Mouse (Mus musculus) cerebral cortex, adult 2 months (tissue): Measurements from ENCODE around the gene Prg4.

Source experiments
- WGBS: fragments of 180-500 bp; shearing (Covaris S2); methylation state at CpG from one replicate; pipeline ENCODE4 v1.1.7; 2018; 5-methylcytosine and 5-hydroxymethylcytosine counted together

Gene Prg4

DNA sequence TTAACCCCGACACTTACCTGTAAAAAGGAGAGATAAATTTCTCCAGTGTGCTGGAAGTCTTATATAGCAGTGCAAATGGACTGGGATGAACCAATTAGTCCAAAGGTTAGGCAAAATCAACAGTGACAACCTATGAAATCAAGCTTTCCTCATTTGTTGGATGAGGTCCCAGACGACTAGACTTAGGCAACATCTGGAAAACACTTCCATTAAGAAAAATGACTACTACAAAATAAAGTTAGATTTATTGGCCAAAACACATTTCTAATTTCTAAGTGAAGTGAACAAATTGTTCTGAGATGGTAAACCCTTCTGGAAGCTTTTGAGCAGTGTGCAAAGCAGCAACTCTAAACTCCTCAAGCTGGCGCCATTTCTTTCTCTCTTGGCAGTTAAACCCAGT lies at the start of gene Prg4:
TSS of gene Prg4 (minus strand) at position 34 of the 400 bp plus-strand sequence.
- 88% methylated on average over 3 of the region's 3 CpGs for WGBS

DNA sequence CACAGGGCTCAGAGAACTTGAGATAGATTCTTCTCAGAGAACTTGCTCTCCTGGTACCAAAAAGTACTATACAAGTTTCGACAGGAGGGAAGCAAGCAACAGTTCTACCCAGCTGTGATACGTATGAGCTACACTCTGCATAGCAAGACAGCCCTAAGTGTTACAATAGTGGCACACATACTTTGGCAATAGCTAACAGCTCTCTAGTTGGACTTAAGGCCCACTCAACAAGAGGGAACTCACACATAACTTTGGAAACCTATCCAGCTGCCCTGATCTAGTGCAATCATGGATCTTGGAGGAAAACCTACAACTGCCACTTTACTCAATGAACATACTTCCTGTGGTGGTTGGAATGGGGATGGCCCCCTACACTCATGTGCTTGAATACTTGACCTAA lies 47.1 kb upstream of the Prg4 start:
- WGBS = 98% methylated on average over 2 of the region's 2 CpGs

DNA sequence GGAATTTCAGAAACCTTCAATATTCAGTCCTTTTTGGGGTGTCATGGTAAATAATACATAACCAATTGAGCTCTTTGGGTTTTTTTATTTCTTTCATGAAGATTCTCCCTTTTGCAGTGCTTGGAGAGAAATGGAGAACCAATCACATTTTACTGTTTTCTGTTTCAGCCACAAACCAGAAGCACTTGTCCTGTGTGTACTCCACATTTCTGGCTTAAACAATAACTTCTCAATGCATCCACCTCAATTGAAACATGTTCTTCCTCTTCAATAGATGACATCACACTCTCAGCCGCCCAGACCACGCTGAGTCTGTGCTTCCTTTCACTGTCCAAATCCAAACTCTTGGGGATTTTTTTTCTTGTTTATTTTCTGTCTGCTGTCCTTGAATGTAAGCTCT lies 39.8 kb upstream of the Prg4 start:
- 46% methylated on average over 2 of the region's 2 CpGs for WGBS

DNA sequence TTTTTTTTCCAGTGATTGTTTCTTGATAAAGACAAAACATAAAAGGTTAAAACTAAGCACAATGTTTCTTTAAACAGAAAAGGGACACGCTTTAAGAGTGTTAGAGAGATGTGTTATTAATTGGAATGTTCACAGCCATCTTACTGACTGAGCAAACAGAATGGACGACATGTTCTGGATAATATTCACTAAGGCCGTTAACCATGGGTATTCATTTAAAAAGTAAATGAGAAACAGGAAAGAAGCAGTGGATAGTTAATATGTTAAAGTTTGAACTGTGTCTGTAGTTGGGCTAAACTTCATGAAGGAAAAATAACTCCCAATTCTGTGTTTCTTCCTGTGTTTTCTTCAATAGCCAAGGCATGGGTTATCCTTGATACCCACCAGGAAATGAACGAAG lies 37.4 kb upstream of the Prg4 start:
- 77% methylated on average over 4 of the region's 4 CpGs for WGBS

DNA sequence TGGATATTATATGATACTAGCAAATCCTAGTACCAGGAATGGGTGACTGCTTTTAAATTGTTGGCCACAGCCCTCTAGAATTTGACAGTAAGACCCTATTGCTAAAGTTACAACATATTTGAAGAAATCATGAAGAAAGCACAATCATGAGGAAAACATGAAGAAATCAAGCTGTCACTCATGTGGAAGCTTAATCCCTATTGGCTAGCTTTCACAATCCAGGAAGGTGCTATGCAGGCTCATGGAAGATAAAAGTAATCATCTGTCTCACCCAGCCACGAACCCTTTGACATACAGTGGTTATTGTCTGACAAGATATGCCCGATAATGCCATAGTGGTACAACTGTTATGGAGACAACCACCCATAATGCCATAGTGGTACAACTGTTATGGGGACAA lies 32.2 kb upstream of the Prg4 start:
- 90% methylated on average over 2 of the region's 2 CpGs for WGBS

DNA sequence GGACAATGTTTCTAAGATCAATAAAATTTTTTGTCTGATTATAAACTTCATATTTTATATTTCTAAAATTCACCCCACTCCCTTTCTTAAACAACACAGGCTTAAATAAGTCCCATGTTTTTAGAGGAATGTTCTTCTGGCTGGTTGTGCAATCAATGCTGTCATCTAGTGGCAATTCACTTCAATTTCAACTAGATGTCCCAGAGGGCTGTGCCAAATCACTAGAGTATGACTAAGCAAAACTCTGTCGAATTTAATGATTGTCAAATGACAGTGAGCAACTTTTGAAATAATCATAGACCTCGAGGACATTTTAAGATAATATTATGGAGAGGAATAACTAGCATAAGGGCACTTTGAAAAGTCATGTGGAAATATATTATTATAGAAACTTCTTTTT lies 31.7 kb upstream of the Prg4 start:
- WGBS = 40% methylated on average over 2 of the region's 2 CpGs

DNA sequence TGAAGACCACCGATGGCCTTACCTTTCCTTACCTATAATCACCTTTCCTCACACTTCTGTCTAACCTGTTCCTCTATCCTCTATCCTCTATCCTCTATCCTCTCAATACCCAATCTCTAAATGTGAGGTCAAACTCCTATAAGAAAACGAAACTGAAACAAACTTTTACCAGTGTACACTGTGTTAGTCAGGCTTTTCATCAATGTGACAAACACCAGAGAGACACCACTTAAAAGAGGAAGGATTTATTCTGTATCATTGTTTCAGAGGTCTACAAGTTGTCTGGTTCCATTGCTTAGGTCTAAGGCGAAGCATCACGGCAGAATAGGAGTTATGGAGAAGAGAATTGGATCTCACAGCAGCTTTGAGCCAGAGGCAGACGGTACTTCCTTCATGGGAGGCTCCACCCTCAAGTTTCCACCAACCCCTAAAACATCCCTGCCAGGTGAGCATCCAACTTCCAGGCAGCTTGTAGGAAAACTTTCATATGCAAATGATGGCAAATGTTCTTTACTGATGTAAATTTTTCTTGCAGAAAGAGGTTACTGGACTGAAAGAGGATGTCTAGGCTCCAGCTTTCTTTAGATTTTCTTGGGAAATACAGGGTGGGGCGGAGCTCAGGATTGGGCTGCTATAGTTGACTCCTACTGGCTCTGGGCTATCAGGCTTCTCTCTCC lies 30.8 kb upstream of the Prg4 start:
- 86% methylated on average over 6 of the region's 6 CpGs for WGBS

DNA sequence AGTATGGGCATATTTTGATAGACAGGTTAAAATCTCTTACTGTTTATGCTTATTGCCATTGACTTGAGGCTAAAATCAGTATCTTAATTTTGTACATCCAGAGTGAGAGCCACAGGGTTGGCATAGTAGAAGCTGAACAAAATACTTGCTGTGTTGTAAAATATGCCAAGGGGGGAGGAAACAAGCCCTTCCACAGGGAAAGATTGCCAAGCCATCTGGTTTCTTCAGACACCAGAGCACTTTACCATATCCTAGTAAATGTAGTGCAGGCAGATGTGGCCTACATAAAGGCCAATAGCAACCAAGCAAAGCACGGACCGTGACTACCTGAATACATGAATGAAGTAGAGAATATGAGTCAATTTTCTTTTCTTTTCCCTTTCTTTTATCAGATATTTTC lies 23.2 kb upstream of the Prg4 start:
- 44% methylated on average over 2 of the region's 2 CpGs for WGBS

DNA sequence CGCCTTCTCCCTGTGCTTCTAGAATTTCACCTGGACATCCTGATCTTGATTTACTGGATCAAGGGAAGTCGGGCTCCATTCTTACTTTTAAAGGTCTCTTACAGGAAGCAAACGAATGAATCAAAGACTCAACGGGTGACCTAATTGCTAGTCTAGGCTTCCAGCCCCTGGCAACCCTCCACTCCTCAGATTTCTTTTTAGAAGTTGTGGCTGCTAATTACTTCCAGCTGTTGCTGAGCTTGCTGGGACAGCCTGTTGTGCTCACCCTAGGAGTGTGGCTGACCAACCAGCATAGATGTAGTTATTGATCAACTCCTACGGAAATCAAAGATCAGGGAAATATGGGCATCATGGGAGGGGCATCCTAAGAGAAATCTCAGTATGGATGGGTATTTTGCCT lies 14.7 kb upstream of the Prg4 start:
- 64% methylated on average over 5 of the region's 5 CpGs for WGBS

DNA sequence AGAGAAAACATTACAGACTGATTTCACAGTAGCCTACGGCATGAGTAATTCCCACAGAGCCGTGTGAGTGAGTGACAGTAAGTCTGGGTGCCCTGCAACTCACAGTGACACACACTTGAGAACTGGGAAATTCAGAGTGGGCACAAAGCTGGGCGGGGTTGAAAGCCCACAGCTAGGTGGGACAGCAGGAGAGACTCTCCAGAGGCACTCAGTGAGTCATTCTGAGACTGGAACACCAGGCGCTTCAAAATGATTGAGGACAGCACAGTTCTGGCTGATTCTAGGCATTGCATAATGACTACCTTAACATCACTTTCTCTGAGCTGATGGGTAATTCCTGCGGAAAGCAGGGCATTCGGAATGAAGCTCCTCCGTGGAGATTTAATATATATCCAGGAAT lies 6.6 kb upstream of the Prg4 start:
- 74% methylated on average over 7 of the region's 7 CpGs for WGBS

DNA sequence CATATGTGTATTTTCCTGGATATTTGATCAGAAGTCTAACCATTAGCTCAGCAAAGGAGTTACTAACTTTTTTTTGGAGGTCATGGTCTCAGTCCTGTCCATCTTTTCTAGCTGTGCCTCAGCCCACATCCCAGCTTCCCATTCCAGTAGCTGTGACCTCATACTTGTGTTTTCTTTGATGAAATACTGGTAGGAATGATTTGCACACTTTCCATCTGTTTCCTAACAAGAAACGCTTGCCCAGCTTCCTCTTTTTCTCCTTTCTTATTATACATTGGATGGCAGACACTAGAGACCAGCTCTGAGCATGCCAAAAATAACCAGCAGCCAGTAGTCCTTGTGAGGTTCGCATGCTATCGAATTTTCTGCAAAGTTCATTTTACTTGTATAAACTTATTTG lies 4.0 kb upstream of the Prg4 start:
- 47% methylated on average over 3 of the region's 3 CpGs for WGBS

DNA sequence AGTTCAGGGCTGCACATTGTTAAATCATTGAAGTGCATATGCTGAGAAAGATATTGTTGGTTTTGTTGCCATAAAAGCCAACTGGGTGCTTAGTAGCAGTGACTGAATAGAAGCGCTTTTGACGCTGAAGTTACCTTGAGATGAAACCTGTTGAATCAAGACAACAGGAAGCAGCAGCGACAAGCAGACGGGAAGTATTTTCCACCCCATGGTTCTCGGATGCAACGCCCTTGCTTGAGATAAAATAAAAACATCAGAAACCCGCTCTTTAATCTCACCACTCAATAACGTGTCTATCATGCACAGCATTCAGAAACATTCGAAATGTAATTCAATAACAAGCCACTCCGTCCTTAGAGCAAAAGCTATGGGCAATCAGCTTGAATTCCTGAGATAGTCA lies 601 bp downstream of the Prg4 start:
- 85% methylated on average over 10 of the region's 10 CpGs for WGBS

DNA sequence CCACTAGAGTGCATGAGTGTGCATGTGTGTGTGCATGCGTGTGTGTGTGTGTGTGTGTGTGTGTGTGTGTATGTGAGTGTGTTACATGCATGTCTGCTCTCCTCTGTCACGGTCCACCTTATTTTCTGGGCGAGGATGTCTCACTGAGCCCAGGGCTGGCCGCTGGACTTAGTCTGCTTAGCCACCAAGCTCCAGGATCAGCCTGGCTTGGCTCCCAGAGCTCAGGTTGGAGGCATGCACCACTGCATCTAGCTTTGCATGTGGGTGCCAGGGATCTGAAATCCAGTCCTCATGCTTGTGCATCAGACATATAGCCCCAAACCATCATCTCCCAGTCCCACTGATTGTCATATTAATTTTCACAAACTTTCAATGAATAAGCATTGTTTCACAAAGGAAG lies 2.3 kb downstream of the Prg4 start:
- WGBS = 88% methylated on average over 4 of the region's 4 CpGs

DNA sequence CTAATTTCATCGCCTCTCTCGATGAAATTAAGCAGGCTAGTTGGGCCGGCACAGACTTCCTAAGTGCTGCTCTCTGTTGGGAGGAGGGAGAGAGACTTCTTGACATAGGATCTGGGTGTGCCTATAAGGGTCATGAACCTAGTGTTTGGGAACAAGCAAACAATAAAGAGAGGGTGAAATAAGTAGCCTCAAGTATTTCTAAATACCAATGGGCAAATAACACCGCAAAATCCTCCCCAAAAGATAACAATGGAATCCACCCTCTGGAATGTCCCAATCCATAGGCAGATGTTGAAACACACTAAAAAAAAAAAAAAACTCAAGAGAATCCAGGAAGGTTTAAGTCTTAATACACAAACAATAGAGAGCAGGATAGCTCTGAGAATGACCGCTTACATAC lies 2.9 kb downstream of the Prg4 start:
- 85% methylated on average over 5 of the region's 5 CpGs for WGBS

DNA sequence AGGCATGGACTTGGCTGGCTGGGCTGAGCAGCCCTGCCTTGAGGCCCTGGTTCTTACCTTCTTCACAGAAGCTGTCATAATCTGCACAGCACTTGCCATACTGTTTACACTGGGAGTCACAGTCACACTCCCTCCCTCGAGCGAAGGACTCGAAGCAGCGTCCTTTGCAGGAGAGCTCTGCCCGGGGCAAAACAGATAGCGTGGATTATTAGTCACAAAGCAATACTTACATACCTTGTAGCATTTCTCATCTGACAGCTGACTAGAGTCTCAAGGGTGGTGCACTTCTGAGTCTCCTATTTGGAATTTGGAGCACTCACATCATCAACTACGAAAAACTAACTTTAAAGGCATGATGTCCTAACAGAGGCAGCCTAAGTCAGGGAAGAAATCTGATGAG lies 5.4 kb downstream of the Prg4 start:
- WGBS = 78% methylated on average over 7 of the region's 7 CpGs

DNA sequence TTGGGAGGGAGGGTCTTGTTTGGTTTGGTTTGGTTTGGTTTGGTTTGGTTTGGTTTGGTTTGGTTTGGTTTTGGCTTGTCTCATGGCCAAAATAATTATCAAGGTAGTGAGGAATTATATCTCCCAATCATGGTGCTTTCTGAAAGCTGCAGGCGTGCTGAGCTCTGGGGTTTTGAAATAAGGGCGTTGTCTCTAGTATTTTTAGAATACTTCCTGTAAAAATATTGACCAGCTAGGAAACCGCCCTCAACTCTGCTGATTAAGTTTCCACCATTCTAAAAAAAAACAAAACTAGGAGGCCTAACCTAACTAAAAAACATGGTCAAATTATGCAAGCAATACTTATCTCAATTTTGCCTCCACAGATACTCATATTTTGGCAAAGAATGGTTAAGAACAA lies 6.4 kb downstream of the Prg4 start:
- 76% methylated on average over 3 of the region's 3 CpGs for WGBS

DNA sequence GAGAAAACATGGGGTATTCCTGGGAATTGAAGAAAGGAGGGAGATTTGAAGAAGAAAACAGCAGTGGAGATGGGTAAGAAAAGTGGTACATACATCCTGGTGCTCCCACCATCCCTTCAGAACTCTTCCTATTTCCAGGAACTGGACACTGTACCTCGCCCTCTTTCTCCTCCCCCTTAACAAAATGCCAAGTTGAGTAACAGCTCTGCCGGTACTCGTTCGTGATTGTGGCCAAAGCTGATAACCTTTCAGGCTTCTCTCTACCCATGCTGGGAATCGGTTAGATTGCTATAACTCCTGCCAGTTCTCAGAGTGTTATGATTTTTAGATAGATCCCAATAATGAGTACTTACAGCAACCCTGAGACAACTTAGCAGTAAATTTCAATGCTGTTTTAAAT lies 7.0 kb downstream of the Prg4 start:
- 90% methylated on average over 5 of the region's 5 CpGs for WGBS

DNA sequence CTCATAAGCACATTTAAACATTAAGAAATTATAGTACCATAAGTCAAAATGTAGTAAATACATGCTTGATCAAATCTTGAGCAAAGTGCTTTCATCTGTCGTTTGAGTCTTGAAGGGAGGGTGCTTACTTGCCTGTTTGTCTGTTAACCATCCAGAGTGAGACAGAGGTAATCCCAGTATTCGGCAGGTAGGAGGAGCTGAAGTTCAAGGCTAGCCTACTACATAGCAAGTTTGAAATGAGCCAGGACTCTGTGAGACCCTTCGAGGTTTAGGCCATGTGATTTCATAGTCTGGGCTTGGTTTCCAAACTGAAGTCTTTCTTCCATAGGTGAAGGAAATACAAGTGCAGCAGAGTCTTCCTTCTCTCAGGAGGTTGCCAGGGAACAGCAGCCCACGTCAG lies 24.2 kb downstream of the Prg4 start:
- WGBS = 69% methylated on average over 4 of the region's 4 CpGs

DNA sequence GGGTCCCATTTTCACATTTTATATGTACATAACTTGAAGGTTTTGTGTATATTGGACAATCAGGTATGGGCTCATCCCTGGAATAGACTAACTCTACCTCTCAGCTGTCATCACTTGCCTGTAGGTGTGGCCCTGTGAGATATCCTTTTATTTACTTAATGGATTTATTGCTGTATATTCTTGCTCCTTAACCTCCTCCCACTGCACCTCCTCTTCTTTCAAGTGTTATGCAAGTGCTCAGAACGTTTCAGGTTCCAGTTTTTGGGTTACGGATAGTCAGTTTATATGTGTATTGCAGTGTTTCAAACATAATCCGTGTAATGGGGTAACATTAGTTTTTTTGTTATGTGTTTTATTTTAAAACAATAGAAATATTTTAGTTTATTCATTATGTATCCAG lies 27.3 kb downstream of the Prg4 start:
- WGBS = 85% methylated on average over 3 of the region's 3 CpGs

DNA sequence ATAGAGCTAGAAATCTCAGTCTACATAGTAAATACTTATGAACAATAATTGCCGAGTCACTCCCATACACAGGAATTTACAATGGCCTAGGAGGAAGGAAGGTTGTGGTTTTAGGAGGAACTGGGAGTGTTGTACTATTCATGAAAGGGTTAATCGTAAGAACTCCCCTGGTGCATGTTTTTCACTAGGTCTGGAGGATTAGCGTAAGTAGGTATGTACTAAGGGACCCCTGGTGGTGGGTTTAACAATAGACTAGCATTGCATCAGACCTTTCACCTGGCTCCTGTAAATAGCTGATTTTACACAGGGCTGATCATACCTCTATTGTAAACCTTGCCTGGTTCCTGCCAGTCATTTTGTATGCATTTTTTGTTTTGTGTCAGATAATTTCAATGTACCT lies 39.7 kb downstream of the Prg4 start:
- 48% methylated on average over 3 of the region's 3 CpGs for WGBS

DNA sequence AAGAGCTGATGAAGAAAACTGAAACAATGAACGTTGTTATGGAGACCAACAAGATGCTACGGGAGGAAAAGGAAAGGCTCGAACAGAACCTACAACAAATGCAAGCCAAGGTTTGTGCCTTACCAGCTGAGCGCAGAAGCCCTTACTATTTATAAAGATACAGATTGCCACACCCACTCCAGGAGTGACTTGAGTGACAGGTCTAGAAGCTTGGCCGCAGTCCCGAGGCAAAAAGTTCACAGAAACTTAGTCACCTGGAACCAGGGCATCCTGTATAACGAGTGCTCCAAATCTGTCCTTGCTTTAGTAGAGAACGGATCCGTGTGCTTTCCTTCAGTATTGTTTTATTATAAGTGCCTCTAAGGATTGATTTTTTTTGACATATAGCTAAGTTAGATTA lies 40.3 kb downstream of the Prg4 start:
- 72% methylated on average over 9 of the region's 9 CpGs for WGBS

DNA sequence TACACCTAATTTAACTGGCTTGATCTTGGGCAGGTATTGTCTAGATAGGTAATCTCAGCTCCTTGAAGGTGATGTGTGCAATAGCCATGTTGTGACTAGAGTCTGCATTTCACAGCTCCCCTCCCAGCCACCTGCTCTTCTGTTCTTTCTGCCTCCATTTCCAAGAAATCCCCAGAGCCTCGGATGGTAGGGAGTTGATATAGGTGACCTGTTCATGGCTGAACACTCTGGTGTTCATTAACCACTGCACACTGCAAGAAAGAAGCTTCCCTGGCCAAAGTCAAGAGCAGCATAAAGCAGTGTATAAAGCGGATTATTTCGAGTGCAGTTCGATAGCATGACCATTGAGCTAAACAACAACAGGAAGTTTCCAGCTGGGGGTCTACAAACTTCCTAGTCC lies 47.5 kb downstream of the Prg4 start:
- WGBS = 81% methylated on average over 4 of the region's 4 CpGs

DNA sequence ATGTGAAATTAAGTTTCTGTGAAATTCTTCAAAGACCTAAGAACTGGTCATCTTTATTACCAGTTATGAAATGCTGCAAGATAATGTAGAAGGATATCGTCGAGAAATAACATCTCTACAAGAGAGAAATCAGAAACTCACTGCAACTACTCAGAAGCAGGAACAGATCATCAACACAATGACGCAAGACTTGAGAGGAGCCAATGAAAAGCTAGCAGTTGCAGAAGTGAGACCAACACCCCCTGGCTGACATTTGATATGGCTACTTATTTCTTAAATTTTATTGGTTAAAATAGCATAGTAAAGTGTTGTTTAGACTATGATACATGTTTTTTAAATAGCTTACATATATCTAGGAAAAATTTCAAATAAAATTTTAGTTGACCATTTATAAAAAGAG lies 50.0 kb downstream of the Prg4 start:
- WGBS = 93% methylated on average over 3 of the region's 3 CpGs

DNA sequence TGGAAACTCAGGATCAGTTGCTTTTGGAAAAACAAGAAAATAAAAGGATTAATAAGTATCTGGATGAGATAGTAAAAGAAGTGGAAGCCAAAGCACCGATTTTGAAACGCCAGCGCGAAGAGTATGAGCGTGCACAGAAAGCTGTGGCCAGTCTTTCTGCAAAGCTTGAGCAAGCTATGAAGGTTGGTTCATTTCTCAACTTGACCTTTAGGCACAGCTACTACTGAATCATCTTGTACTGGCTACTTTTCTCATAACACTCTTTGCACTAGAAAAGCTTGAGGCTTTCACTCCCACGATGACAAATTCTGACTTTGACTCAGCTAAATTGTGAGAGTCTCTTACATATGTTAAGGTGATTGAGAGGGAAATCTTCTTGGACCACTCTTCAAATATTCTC lies 56.0 kb downstream of the Prg4 start:
- WGBS = 96% methylated on average over 6 of the region's 6 CpGs

DNA sequence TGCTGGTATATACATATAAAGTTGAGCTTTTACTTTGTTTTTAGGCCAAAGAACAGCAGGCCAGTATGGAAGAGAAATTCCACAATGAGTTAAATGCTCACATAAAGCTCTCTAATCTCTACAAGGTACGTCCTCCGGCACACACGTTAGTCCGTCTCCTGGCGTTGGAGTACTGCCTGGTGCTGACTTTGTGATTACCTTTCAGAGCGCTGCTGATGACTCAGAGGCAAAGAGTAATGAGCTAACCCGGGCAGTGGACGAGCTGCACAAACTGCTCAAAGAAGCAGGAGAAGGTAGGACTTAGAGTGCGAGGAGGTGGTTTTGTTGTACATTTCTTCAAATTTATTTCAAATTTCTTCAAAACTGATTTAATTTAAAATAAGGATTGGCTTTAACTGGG lies 58.7 kb downstream of the Prg4 start:
- WGBS = 80% methylated on average over 9 of the region's 9 CpGs
